Mouse (Mus musculus) hindbrain, embryonic 16.5 days (tissue): Measurements from ENCODE around the gene Ccnjl. TPM values are rescaled to one million over a fixed set of nuclear protein-coding genes. Genes with fewer than 3 reads are reported as not detected.

Experiments used
- ATAC-seq: fragments of 200-750 bp; cut with Nextera tagmentation; 2 replicates; pipeline ENCODE4 v1.8.0; 2017; ENCODE audit warnings: moderate TSS enrichment, moderate library complexity
- H3K27ac ChIP-seq: fragments of 300-500 bp; sonication (generic); 2 replicates; pipeline ENCODE4 v1.5.1; 2014; ENCODE audit warnings: low read depth, mild to moderate bottlenecking, control low read depth, low read length, moderate library complexity
- H3K27me3 ChIP-seq: fragments of 300-500 bp; sonication (generic); replicated peaks from 2 replicates; pipeline ENCODE4 v1.6.1; 2014; ENCODE audit warnings: low read length; ENCODE audit not compliant: control insufficient read depth, insufficient read depth
- H3K36me3 ChIP-seq: fragments of 300-500 bp; sonication (generic); 2 replicates; pipeline ENCODE4 v1.6.1; 2014; ENCODE audit warnings: mild to moderate bottlenecking, low read length, moderate library complexity, mixed read lengths; ENCODE audit not compliant: control insufficient read depth, insufficient read depth
- H3K4me1 ChIP-seq: fragments of 300-500 bp; sonication (generic); 2 replicates; pipeline ENCODE4 v1.6.1; 2014; ENCODE audit warnings: low read depth, low read length; ENCODE audit not compliant: control insufficient read depth, insufficient read depth
- H3K4me2 ChIP-seq: fragments of 300-500 bp; sonication (generic); 2 replicates; pipeline ENCODE4 v1.6.1; 2014; ENCODE audit warnings: mild to moderate bottlenecking, low read length, control low read depth, moderate library complexity
- H3K4me3 ChIP-seq: fragments of 300-500 bp; sonication (generic); 2 replicates; pipeline ENCODE4 v1.5.1; 2014; ENCODE audit warnings: mild to moderate bottlenecking, low read length, control low read depth, moderate library complexity
- H3K9ac ChIP-seq: fragments of 300-500 bp; sonication (generic); 2 replicates; pipeline ENCODE4 v1.6.1; 2014; ENCODE audit warnings: low read depth, mild to moderate bottlenecking, control low read depth, low read length, moderate library complexity
- H3K9me3 ChIP-seq: fragments of 300-500 bp; sonication (generic); 2 replicates; pipeline ENCODE4 v1.6.1; 2014; ENCODE audit warnings: mild to moderate bottlenecking, low read length, moderate library complexity; ENCODE audit not compliant: control insufficient read depth
- WGBS: fragments of 180-500 bp; shearing (Covaris S2); extraction: QIAGEN DNeasy Blood & Tissue Kit; methylation state at CpG from one replicate; pipeline ENCODE4 v1.1.7; 2014; 5-methylcytosine and 5-hydroxymethylcytosine counted together
- polyA plus RNA-seq: library from polyadenylated mRNA; unstranded; fragments of >200 nt; fragmentation: Nextera tagmentation; extraction: Ambion mirVana; gene quantifications from 2 replicates; pipeline ENCODE4 v1.2.1, GENCODE M21; 2015

Ccnjl gene
- polyA plus RNA-seq, 1 experiment from 2014 or later: 7.1 TPM

DNA sequence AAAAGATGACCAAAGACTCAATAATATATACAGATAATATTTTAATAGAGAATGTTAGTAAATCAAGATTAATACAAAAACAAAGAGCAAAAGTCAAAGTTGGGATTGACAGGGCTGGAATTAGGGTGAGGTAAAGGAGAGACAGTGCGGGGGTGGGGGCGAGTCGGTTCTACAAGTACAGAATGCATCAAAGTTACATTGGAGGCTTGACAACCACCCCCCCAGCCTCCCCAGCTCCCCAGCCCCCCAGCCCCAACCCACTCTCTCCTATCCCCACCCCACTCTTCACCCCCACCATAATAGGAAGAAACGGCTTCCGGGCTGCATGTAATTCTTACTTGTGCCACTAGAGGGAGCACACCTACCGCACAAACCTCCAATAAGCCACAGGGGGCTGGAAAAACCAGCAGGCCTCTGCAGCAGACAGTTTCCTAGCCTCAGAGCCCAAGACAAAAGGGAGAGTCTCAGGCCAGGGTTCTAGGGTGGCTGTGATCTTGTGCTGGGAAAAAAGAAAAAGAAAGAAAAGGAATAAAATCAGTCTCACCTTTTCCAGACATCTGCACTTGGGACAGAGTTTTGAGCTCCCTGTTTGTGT, 34.7 kb upstream of the Ccnjl start:
- H3K36me3 ChIP-seq: no peaks in the 10 kb centered on the region
- H3K27me3 ChIP-seq: no peaks in the 10 kb centered on the region
- H3K9ac ChIP-seq: no peak overlapping the region
- no peak overlapping the region for H3K4me3 ChIP-seq
- no peaks in the 10 kb centered on the region; the same call in none of the 2 replicates for H3K4me1 ChIP-seq
- no peak overlapping the region for H3K4me2 ChIP-seq
- no peaks in the 10 kb centered on the region for H3K9me3 ChIP-seq
- 28% methylated on average over 6 of the region's 6 CpGs for WGBS
- ATAC-seq: peak; percentile 83
- no peak overlapping the region for H3K27ac ChIP-seq

DNA sequence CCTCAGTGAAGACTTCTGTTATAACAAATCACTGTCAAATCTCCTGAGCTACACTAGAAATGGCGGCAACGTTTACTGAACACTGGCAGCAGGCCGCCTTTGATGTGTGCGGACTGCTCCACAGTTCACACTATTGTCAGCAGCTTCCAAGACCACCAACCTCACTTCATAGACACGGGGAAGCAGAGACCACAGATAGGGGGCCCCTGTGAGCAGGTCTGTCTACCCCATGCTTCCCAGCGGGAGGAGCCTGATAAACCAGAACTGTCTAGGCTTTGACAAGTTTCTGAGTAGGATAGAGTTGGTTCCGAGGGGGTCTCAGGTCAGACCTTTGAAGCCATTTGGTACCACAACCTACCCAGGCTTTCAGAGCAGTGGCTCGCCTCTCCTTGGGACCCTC, 33.5 kb upstream of the Ccnjl start:
- Histone ChIP-seq H3K9ac (no peak overlapping the region), H3K36me3 (no peaks in the 10 kb centered on the region), H3K4me3 (no peak overlapping the region), H3K9me3 (no peaks in the 10 kb centered on the region), H3K27me3 (no peaks in the 10 kb centered on the region), H3K27ac (no peak overlapping the region), H3K4me1 (no peaks in the 10 kb centered on the region; the same call in none of the 2 replicates), H3K4me2 (no peak overlapping the region)
- WGBS: 45% methylated on average over 8 of the region's 8 CpGs
- ATAC-seq: no peak

DNA sequence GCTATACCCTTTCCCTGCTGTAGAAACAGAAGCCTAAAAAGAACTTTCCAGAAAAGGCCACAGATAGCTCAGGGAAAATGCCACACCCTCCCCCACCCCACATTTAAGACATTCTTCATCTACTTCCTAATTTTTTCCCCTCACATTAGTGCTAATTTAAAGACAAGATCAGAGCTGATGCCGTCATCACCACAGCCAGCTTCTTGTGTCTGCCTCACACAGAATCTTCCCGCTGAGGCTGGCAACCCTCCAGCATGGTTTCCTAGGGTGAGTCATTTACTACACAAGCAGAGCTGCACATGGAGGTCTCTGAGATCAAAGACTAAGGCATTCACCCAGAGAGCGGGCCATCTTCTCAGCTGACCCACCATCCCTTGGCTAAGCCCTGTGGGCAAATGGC, 33.1 kb upstream of the Ccnjl start:
- Histone ChIP-seq H3K27ac (no peak overlapping the region), H3K36me3 (no peaks in the 10 kb centered on the region), H3K4me1 (no peaks in the 10 kb centered on the region; the same call in none of the 2 replicates), H3K4me3 (no peak overlapping the region), H3K27me3 (no peaks in the 10 kb centered on the region), H3K9ac (no peak overlapping the region), H3K9me3 (no peaks in the 10 kb centered on the region), H3K4me2 (no peak overlapping the region)
- WGBS: 34% methylated on average over 3 of the region's 3 CpGs
- ATAC-seq: no peak

DNA sequence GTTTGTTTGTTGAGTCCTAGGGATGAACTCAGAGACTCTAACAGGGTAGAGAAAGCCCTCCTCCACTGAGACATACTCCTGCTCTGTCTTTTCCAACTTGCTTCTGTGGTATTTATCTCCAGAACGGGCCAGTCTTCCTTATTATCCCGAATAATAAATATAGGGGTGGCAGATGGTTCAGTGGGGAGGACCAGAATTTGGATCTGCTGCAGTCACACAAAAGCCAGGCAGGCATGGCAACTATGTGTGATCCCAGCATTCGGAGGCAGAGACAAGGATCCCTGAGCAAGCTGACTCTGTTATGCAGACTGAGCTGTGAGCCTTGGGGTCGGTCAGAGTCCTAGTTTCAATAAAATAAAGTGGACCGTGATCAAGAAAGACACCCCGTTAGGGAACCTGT, 27.3 kb upstream of the Ccnjl start:
- 80% methylated on average over 6 of the region's 6 CpGs for WGBS
- ATAC-seq: no peak

DNA sequence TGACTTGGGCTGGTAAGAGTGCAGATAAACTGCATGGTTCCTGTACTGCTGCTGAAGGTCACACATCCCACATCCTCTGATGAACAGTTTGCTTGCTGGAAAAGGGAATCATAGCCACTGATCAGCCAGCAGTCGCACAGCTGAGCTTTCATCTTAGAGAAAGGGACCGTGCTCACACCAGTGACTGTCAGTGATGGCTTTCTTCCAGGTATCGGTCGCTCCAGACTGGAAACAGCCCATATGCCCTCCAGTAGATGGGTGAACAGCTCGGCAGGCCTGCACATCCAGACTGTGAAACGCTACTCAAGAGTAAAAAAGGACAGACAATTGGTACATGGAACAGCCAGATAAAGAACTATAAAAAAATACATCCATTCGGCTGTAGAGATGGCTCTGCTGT, 23.4 kb upstream of the Ccnjl start:
- Histone ChIP-seq H3K27ac (no peak overlapping the region), H3K9ac (no peak overlapping the region), H3K36me3 (no peaks in the 10 kb centered on the region), H3K4me1 (no peaks in the 10 kb centered on the region), H3K27me3 (no peaks in the 10 kb centered on the region), H3K4me2 (no peak overlapping the region), H3K9me3 (no peaks in the 10 kb centered on the region), H3K4me3 (no peak overlapping the region)
- no peak for ATAC-seq
- 89% methylated on average over 7 of the region's 7 CpGs for WGBS

More for the DNA sequence above, 27.3 kb upstream of the Ccnjl start:
- Histone ChIP-seq H3K4me1 (no peaks in the 10 kb centered on the region), H3K27me3 (no peaks in the 10 kb centered on the region), H3K4me3 (no peak overlapping the region), H3K4me2 (no peak overlapping the region), H3K36me3 (no peaks in the 10 kb centered on the region), H3K9ac (no peak overlapping the region), H3K27ac (no peak overlapping the region), H3K9me3 (no peaks in the 10 kb centered on the region)

DNA sequence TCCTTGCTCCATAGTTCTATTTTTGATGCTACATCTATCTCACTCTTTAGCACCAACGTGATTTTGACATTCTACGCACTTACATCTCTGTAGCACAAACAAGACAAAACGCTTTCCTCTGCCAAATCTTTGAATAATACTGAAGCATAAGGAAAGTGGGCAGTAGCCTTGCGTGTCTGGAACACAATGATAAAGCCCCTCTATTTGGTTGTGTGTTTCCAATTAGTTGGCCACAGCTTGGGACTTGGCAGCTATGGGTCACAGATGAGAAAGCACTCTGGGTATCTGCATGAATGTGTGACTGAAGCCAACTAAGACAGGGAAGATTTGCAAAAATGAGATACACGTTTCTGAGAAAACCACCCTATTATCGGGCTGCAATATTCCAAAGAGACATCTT, 20.6 kb upstream of the Ccnjl start:
- H3K9me3 ChIP-seq: no peaks in the 10 kb centered on the region
- WGBS: 74% methylated on average over 6 of the region's 6 CpGs
- no peak overlapping the region for H3K9ac ChIP-seq
- H3K36me3 ChIP-seq: no peaks in the 10 kb centered on the region
- no peak for ATAC-seq
- no peaks in the 10 kb centered on the region for H3K27me3 ChIP-seq
- H3K4me2 ChIP-seq: no peak overlapping the region
- no peaks in the 10 kb centered on the region for H3K4me1 ChIP-seq
- H3K27ac ChIP-seq: no peak overlapping the region
- no peak overlapping the region for H3K4me3 ChIP-seq

DNA sequence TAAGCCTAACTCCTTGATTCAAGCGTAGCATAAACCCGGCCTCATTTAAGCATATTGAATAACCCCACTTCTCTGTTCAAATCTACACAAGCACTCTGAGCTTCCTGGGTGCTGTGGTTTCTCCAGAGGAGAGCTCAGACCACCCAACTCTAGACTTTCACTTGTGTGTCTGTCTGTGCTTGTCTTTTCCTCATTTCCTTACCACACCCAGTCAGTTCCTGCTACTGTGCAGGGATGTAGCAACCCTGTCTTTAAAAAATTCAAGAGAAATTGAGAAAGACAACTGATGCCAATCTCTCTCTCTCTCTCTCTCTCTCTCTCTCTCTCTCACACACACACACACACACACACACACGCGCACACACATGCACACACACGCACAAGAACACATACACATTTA, 18.7 kb upstream of the Ccnjl start:
- no peaks in the 10 kb centered on the region for H3K4me1 ChIP-seq
- H3K9me3 ChIP-seq: no peaks in the 10 kb centered on the region
- WGBS: 95% methylated on average over 5 of the region's 5 CpGs
- no peak overlapping the region for H3K4me3 ChIP-seq
- H3K4me2 ChIP-seq: no peak overlapping the region
- no peaks in the 10 kb centered on the region for H3K36me3 ChIP-seq
- no peak for ATAC-seq
- H3K9ac ChIP-seq: no peak overlapping the region
- H3K27me3 ChIP-seq: no peaks in the 10 kb centered on the region
- H3K27ac ChIP-seq: no peak overlapping the region

DNA sequence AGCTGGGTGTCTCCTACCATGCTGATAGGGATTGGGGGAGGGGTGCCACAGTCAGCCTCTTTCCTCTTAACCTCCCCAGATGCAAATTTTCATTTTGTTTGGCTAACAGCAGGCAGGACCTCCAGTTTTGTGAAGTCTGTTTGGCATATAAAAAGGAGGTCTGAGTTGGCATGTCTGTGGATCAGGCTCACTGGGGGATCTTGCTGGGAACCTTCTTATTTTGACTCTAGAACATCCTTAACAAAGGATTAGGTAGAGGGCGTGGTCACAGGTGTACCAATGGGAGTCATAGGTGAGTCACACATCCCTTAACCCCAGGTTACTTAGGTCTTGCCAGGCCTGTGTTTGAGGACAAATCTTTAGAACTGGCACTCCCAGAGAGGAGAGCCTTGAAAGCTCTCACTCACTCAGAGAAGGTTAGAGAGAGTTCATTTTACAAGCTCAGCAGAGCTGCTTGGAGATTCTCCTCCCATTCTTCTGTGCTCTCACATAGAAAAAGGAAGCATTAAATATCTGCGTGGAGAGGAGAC, 15.9 kb upstream of the Ccnjl start:
- H3K4me1 ChIP-seq: no peaks in the 10 kb centered on the region
- WGBS: 62% methylated on average over 2 of the region's 2 CpGs
- ATAC-seq: no peak
- H3K27ac ChIP-seq: no peak overlapping the region
- H3K4me3 ChIP-seq: no peak overlapping the region
- H3K27me3 ChIP-seq: no peaks in the 10 kb centered on the region
- no peaks in the 10 kb centered on the region for H3K36me3 ChIP-seq
- no peak overlapping the region for H3K9ac ChIP-seq
- H3K9me3 ChIP-seq: no peaks in the 10 kb centered on the region
- H3K4me2 ChIP-seq: no peak overlapping the region

DNA sequence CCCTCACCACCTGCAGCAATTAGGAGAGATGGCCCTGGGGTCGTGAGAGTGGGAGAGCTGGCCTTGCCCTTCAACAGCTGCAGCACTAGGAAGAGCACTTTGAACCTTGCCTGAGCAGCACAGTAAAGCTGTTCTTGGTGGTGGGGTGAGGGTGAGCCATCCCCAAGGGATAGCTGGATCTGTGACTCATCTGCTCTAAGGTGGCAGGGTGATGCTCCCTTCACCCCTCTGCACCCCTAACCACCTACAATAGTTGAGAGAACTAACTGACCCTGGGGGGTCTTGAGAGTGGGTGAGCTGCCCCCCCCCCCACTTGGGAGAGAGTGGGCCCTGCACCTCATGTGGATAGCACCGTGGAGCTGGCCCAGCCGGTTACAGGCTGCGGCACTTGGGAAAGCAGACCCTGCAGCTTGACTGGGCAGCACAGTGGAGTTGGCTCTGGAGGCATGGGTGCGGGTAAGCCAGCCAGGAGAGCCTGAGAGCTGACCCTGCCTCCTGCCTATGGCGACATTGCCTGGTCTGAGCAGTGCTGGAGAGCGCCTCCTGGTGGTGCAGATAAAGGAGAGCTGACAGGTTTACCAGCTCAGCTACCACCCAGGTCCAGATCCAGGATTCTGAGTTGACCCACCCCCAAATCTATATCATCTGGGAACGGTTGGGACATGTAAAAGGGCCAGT, 12.1 kb upstream of the Ccnjl start:
- Histone ChIP-seq H3K9ac (no peak overlapping the region), H3K9me3 (no peaks in the 10 kb centered on the region), H3K36me3 (no peaks in the 10 kb centered on the region), H3K27ac (no peak overlapping the region), H3K27me3 (no peaks in the 10 kb centered on the region), H3K4me2 (no peak overlapping the region), H3K4me3 (no peak overlapping the region), H3K4me1 (no peaks in the 10 kb centered on the region)
- ATAC-seq: peak; percentile 32; the same call in 1 of the 2 replicates
- WGBS: 34% methylated on average over 8 of the region's 8 CpGs
